Mouse (Mus musculus) lung, postnatal 4 days (tissue): ENCODE measurements around the gene Erp27.

Experiments used
- DNase-seq, 2 experiments: peaks; one replicate each; pipeline ENCODE4 v3.0.0; 2021

Gene Erp27

DNA sequence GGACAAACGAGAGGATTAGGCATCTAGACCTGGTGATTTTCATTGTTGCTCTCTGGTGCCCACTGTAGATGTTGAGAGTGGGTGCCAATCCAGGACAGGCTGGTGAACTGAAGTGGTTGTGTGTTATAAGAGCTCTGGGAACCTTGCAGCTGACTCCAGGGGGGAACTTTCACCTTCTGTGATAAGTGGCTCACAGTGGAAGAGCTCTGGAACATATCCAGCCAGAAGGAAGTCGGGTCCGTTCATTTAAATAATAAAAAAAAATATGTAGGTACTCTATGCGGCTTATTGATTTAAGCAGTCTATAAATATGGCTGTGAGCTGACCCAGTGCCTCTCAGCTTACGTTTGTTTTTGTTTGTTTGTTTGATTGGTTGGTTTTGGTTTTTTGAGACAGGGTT lies at the start of gene Erp27:
TSS of gene Erp27 (minus strand) at position 101 of the 400 bp plus-strand sequence.
- DNase-seq: no peak

DNA sequence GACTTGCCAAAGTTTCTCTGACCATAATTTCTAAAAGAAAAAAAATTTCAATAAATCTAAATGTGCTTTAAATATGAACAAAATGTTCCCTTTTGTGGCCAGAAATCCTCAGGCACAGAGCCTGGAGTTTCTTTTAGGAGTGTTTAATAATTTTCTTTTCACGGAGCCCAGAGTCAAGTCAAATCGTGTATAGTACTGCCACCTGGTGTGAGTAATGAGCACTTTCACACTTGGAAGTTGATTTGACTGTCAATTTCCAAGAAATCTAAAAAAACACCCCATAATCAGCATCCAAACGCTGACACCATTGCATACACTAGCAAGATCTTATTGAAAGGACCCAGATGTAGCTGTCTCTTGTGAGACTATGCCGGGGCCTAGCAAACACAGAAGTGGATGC lies 46.9 kb upstream of the Erp27 start:
- DNase-seq: peak in 1 of 2 experiments; percentile 28

DNA sequence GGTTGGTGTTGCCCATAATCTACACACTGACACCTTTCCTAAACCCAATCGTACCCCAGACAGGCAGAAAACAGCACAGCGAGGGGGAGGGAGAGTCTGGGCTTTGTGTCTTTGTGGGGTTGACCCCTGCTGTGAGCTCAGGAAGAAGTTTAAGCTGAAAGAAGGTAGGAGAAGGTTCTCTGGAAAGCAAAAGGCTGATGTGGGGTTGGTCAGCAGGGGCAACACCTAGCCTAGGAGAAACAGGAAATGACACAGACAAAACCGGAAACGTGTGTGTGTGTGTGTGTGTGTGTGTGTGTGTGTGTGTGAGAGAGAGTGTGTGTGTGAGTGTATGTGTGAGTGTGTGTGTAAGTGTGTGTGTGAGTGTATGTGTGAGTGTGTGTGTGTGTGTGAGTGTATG lies 45.5 kb upstream of the Erp27 start:
- no peak for DNase-seq

DNA sequence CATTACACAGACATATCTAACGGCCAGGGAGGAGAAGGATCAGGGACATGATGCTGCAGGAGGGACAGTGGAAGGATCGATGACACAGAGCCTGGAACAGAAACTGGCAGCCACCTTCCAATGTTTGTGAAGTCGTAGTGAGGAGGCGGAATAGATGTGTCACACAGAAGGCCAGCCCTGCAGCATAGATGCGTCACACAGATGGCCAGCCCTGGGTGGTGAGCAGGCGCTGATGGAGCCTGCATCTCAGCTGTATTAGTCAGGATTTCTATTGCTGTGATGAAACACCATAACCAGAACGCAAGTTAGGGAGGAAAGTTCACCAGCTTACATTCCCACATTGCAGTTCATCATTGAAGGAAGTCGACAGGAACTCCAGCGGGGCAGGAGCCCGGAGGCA lies 43.9 kb upstream of the Erp27 start:
- no peak for DNase-seq

DNA sequence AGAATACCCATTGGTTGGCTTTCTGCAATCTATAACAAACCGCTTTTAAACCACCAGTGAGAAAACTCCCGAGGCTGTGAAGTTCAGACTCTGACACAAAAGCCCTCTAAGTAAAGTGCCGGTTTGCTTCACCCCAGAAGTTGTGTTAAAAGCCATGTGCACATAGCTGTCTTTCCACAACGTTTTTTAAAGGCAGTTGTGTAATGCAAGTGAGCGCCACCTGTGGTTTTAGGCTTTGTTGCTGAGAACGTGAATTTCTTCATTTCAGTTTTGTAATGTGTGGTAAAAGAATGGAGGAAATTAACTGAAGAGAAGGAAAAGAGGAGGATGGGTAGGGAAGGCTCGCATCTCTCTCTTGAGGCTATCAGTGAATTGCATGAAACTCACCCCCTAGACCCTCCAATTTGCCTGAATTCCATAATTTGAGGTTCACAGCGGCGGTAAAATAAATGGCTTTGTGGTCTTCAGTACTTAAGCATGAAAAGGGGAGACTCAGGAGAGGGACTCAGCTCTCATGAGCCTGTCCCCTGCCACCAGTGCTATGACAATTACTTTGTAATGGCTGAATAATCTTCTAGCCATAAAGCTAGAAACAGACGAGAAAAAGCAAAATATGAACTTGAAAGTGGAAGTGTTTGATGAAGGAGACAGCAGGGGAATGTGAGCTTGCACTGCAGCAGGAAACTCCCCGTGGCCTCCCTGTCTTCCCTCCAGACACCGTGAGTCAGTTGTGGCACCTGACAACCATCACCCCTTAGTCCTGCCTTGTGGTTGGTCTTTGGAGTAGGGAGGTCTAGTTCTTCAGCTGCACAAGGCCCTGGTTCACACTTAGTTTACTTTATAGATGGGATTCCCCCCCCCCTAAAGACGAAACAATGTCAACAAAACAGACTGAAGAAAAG lies 42.9 kb upstream of the Erp27 start:
- peak in 1 of 2 experiments; percentile 24 for DNase-seq

DNA sequence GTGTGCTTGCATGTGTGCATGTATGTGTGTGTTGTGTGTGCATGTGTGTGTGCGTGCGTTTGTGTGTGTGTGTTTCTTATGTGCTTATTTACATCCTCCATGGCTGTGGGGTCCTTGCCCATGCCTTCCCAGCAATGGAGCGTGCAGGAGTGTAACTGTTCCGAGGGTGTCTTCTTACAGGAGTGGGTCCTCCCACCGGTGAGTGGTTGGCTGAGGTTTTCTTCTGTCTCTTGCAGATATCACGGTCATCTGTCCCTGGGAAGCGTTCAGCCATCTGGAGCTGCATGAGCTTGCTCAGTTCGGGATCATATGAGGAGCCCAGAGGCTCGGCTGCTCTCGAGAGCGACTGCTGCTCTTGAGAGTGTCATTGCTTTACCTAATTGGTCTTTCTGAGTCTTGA lies 41.0 kb upstream of the Erp27 start:
- no peak for DNase-seq

DNA sequence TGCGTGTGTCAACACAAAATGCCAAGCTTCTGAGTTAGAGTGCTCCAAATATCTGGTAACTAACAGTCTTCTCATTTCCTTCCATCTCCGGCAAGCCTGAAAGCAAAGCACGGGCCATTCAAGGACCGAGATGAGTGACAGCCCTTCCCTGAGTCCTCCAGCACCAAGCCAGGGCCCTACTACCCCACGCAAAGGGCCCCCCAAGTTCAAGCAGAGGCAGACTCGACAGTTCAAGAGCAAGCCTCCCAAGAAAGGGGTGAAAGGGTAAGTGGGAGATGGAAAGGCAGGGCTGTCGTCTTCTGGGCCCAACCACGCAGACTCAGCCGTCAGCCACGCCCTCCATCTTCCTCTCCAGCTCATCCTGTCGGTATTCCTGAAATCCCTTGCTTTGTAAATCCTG lies 37.2 kb upstream of the Erp27 start:
- no peak for DNase-seq

DNA sequence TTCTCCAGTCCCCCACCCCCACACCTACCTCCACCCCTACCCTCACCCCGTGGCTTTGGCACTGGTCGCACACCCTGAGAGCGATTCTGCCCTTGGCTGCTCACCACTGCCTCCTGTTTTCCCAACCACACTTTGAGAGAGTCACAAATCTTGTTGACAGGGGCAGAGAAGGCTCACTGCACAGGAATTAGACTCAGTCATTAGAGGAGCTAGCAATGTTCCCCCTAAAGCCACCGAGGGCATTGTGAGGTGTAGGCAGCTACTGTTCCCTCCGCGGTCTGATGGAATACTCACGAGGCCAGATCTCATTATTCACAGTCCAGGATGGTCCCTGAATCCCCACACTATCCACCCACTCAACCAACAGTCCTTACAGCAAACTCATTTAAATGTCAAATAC lies 35.1 kb upstream of the Erp27 start:
- no peak for DNase-seq

DNA sequence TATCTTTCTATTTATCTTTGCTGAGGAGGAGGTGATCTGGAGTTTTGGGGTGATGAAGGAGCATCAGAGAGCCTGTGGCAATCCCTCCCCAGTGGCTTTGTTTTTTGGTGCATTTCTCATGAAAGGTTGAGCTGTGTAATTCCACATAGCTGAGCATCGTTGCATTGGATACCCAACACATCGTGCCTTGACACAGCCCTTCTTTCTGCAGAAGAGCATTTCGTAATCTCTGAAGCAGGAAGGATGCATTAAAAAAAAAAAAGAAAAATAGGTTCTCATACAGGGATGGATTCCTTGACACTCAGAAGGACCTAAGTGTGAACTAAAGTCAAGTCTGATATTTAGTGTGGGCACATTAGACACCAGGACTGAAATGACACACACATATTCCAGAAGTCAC lies 33.3 kb upstream of the Erp27 start:
- no peak for DNase-seq

DNA sequence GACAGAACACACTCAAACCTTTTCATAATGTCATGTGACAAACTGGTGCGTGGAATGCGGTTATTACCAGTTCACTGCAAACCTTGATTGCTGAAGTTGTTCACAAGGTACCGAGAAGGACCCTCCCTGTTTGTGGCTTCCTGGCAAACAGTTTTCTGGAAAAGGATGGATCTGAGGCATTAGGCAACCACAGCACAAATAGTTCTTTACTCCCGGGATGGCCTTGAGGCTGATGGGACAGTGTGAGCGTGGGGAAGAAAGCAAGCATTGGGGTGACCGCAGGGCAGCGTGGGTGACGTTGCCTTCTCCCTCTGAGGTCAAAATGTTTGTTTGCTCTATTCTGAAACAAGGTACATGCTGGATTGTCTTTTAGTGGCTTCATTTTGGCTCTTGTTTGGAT lies 32.7 kb upstream of the Erp27 start:
- no peak for DNase-seq

DNA sequence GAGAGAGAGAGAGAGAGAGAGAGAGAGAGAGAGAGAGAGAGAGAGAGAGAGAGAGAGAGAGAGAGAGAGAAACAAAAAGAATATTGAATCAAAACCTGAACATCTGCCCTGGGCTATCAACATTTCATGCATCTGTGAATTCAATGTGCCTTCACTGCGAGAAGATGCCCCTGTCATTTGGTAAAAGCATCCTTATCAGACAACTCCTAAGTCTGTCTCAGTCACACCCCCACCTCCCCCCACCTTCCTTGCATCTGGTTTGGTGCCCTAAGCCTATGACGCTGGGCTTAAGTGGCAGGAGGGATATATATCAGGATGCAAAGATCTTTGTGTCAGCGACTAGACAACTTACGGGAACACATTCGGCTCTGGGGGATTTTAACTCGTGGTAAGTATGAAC lies 32.2 kb upstream of the Erp27 start:
- no peak for DNase-seq

DNA sequence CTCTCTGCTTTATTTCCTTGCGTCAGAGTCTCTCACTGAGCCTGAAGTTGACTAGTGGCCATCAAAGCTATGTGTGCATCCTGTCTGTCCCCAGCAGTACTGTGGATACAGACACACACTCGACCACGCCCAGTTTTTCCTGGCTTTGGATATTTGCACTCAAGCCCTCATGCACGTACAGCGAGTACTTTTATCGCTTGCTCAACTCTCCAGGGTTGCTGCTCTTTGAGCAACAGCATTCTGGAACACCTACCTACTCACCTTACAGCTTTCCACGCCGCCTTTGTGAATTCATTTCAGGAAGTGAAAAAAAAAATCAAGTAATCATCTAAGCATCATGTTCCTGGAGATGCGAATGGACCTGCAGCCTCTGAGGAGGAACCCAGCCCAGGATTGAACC lies 30.9 kb upstream of the Erp27 start:
- DNase-seq: no peak

DNA sequence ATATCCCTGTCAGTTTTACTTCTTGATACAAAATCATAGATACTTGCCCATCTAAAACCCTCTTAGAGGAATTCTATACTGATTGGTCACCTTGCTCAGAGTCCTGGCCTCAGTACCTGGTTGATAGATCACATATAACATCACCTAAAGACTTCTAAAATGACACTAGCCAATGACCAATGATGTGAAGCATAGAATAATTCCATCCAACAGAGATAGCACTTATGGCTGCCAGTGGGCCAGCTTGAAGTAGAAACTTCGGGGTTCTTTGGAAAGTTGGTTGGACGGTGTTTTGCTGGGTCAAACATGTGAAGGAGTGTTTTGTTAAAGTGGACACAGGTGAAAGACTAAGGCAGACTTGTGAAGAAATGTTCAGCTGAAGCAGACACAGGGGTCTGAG lies 28.2 kb upstream of the Erp27 start:
- DNase-seq: no peak

DNA sequence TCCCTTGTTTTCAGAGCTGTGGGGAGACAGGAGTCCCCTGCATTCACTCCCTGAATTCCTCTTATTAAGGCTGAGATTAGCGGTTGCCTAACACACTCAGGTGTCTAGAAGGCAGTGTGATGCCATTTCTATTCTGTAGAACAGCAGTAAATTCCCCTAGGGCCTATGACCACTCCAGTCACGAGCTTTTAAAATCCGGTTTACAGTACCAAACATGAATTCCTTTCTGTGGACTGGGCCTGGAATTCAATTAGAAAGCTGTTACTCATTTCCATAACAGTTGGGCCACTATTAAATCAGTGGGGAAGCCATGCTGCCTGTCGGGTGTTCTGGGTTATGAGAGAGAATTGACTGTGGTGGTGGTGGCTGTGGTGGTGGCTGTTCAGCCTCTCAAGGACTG lies 25.7 kb upstream of the Erp27 start:
- no peak for DNase-seq

DNA sequence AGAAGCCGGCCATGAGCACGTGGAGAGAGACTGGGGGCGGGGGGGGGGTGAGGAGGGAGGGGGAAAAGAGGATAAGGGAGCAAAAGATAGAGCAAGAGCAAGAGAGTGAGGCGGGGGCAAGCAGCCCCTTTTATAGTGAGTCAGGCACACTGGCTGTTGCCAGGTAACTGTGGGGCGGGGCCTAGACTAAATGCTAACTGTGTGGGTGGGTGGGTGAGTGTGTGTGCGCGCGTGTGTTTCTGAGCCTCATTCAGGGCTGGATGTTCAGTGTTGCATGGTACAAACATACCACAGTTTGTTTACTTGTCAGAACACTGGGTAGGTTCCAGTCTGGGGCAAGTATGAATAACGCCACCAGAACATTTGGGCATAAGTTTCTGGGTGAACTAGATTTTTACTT lies 25.0 kb upstream of the Erp27 start:
- DNase-seq: no peak

DNA sequence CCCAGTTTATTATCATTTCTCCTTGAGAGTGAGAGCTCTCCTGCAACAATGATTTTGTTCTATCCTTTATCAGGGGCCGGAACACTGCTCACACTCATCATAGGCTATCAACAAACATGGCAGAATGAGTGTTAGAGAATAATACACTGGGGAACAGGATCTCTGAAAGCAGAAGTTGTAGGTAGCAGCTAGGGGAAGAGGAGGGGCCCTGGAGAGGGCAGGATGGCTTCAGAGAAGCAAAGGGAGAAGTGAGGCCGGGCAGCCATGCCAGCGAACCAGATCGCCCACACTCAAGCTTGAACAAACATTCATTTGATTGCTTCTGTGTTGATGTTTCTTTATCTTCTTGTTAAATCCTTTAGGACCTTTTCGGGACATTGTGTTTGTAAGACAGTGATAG lies 24.3 kb upstream of the Erp27 start:
- DNase-seq: peak in 1 of 2 experiments; percentile 40

DNA sequence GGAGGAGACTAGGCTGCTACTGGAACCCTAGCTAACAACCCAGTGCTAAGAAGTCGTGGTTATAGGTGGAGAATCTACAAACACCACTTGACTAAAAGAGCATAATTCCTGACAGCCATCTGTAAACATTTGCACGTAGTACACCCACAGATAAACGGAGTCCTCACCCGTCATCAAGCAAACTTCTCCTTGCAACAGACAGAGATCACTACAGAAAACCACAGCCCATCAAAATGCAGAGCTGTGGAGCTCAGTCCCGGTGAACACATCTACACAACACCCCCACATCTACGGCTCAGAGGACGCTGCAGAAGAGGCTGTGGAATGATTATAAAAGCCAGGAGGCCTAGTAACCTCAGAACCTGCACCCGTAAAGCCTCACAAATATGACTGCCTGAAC lies 22.5 kb upstream of the Erp27 start:
- no peak for DNase-seq

DNA sequence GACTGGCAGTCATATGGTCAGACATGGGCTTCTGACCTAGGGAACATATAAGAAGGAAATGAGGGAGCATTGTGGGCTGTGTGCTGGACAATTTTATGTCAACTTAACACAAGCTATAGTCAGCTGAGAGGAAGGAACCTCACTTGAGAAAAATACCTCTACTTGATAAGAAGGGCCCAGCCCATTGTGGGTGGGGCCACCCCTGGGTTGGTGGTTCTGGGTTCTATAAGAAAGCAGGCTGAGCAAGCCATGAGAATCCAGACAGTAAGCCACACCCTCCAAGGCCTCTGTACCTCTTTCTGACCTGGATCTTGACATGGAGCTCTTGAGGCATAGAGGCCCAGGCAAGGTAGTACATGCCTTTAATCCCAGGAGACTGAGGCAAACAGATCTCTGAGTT lies 21.4 kb upstream of the Erp27 start:
- DNase-seq: no peak

DNA sequence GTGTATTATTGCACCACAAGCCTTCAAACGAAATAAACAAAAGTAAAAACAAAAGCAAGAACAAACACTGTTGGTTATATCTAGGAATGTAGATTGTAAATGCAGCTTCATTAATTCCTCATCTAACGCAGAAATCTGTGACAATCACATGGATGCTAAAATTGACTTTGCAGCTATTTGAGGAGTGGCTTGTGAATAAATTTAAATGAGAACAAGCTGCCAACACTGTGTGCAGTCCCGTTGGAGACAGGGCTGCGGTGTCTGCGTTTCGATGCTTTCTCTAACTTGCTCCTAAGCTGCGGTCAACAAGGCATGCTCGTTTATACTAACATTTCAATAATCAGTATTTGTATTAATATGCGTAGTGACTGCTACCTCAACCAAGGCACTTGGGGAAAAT lies 20.3 kb upstream of the Erp27 start:
- no peak for DNase-seq

DNA sequence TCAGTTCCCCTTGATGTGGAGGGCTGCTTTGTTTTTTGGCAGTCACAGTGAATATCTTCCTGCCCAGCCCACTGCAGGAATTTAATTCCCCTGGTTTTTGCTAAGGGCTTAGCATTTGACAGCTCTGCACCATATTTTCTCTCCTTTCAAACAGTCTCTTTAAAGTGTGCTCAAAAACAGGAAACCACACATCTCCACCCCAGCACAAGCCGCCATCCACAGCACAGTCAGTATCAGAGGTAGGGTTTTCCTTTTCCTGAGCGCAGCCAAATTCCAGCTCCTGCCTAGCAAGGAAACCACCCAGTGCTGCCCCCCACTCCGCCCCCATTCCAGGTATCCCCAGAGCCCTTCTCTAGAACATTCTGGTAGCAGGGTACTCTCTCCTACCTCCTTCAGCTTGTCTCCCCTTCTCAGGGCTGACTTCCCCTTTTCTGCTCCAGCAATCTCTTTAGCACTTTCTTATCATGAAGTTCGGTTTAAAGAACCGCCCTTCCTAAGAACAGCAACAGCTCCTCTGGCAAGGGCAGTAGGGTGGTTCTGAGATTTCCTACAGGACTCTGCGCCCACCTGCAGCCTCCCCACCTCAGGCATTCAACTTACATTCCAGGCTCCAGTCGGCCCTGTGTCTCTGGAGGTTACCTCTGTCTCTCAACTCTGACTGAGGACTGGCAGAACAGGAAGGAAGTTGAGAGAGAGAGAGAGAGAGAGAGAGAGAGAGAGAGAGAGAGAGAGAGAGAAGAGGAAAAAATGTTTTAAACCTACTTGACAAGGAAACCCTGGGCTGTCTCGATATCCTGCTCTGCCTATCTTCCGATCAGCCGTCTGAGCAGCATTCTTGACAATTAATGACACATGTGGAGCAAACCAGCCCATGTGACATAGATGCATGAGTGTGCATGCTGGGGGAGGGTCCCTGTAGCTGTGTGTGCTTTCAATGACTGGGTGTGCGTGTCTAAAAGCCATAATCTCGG lies 19.4 kb upstream of the Erp27 start, which contains the start of gene Arhgdib:
TSS of gene Arhgdib (minus strand) at position 849 of the 971 bp plus-strand sequence.
- peak; percentile 31 to 42 for DNase-seq

DNA sequence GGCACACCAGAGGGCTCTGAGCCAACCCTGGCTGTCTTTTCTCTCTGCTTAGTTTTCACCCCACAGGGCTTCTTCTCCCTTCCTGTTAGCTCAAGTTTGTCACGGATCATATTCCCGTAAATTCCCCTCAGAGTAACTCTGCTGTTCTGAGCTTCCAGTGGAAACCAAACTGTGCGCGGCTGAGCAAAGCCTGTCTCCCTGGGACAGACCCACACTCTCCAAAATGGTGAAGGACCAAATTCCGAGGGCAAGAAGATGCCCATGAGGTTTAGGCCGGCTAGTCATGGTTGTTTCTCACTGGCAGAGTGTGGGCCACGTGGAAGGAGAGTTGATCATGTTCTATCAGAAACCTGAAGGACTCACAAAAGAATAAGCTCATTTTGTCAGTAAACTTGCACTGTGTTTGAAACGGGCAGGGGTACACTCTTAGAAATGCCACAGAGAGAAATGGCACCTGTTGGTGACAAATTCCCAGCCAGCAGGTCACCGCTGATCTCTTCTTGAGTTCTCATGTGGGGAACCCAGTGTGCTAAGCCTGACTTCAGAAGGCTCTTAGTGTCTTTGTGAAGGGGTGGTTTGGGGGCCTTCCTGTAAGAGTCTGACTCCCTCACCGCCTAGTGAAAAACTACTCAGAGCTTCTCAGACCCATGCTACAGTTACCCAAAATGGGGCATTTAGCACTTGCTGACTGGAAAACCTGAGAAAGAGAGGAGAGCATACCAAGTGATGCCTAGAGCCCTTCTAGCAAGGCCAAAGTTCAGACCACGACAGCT lies 18.4 kb upstream of the Erp27 start:
- peak in 1 of 2 experiments; percentile 52 for DNase-seq

DNA sequence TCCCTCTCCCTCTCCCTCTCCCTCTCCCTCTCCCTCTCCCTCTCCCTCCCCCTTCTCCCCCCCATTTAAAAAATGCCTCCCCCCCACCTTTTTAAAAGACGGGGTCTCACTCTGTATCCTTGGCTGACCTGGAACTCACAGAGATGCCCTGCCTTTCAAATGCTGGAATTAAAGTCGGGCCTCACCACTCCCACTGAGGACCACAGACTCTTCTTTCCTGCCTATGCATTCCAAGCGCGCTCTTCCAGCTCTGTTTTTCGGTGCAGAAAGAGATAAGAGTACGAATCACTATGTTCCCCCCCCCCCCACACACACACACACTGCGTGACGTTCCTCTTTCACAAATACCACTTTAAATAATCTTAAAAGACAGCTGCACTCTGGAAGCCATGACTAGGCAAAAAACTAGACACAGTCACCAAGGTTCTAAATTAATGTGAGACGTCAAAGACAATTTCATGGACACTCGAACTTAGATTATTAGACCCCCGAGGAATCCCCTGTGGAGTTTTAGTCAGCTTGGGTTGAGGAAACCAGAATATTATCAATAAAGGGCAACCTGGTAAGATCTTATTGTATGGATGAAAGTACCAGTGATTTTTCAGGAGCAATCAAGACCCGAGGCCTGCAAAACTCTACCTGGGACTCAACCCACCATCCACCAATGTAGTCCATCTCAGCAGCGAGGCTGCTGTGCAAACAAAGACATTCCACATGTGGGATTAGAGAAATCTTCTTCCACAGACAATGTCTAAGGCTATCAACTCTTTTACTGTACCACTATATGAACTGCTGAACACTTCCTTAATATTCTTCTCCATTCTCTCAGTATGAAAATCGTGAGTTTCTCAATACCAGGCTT lies 17.6 kb upstream of the Erp27 start:
- DNase-seq: no peak
